Mouse (Mus musculus): ENCODE data around the gene Rapgef5.

Gene Rapgef5

GRCm38 (mm10) chr12:117605966-117606365, 89.7 kb downstream of the Rapgef5 start:
- no peak for DNase-seq (ENCODE audit: low spot score in 2 of 2)

- DNase-seq (ENCODE audit: low spot score in 2 of 2): no peak
These were observed 96.4 kb downstream of the Rapgef5 start for GRCm38 (mm10) chr12:117612715-117613114.

GRCm38 (mm10) chr12:117619523-117620023, 103.3 kb downstream of the Rapgef5 start:
- DNase-seq (ENCODE audit: low spot score in 2 of 2): no peak

- DNase-seq (ENCODE audit: low spot score in 2 of 2): no peak
These were observed 106.7 kb downstream of the Rapgef5 start for GRCm38 (mm10) chr12:117622972-117623371.

GRCm38 (mm10) chr12:117627311-117627710, 111.0 kb downstream of the Rapgef5 start:
- DNase-seq (ENCODE audit: low spot score in 2 of 2): no peak

- no peak for DNase-seq (ENCODE audit: low spot score in 2 of 2)
These were observed 112.2 kb downstream of the Rapgef5 start for GRCm38 (mm10) chr12:117628321-117629093.

GRCm38 (mm10) chr12:117632133-117632532, 115.9 kb downstream of the Rapgef5 start:
- no peak for DNase-seq (ENCODE audit: low spot score in 2 of 2)

- no peak for DNase-seq (ENCODE audit: low spot score in 2 of 2)
These were observed 120.0 kb downstream of the Rapgef5 start for GRCm38 (mm10) chr12:117636139-117636772.

- peak; percentile 46 to 61 for DNase-seq (ENCODE audit: low spot score in 2 of 2)
These were observed 120.7 kb downstream of the Rapgef5 start for GRCm38 (mm10) chr12:117636969-117637368.

GRCm38 (mm10) chr12:117638833-117639232, 122.6 kb downstream of the Rapgef5 start:
- no peak for DNase-seq (ENCODE audit: low spot score in 2 of 2)

GRCm38 (mm10) chr12:117639356-117640121, 123.3 kb downstream of the Rapgef5 start:
- DNase-seq (ENCODE audit: low spot score in 2 of 2): no peak

- DNase-seq (ENCODE audit: low spot score in 2 of 2): no peak
These were observed 126.2 kb downstream of the Rapgef5 start for GRCm38 (mm10) chr12:117642512-117642911.

GRCm38 (mm10) chr12:117645771-117646170, 129.5 kb downstream of the Rapgef5 start:
- peak in 1 of 2 experiments; percentile 7 for DNase-seq (ENCODE audit: low spot score in 2 of 2)

- DNase-seq (ENCODE audit: low spot score in 2 of 2): no peak
These were observed 137.7 kb downstream of the Rapgef5 start for GRCm38 (mm10) chr12:117653920-117654472.

- no peak for DNase-seq (ENCODE audit: low spot score in 2 of 2)
These were observed 140.7 kb downstream of the Rapgef5 start for GRCm38 (mm10) chr12:117656935-117657334.

GRCm38 (mm10) chr12:117657766-117658165, 141.5 kb downstream of the Rapgef5 start:
- DNase-seq (ENCODE audit: low spot score in 2 of 2): no peak

- peak in 1 of 2 experiments; percentile 14 for DNase-seq (ENCODE audit: low spot score in 2 of 2)
These were observed 142.5 kb downstream of the Rapgef5 start for GRCm38 (mm10) chr12:117658821-117659220.

GRCm38 (mm10) chr12:117660361-117660760, 144.1 kb downstream of the Rapgef5 start:
- DNase-seq (ENCODE audit: low spot score in 2 of 2): no peak

- peak; percentile 14 to 39 for DNase-seq (ENCODE audit: low spot score in 2 of 2)
These were observed 145.6 kb downstream of the Rapgef5 start for GRCm38 (mm10) chr12:117661871-117662270.

- DNase-seq (ENCODE audit: low spot score in 2 of 2): no peak
These were observed 147.4 kb downstream of the Rapgef5 start for GRCm38 (mm10) chr12:117663637-117664036.

GRCm38 (mm10) chr12:117664644-117665043, 148.4 kb downstream of the Rapgef5 start:
- no peak for DNase-seq (ENCODE audit: low spot score in 2 of 2)

GRCm38 (mm10) chr12:117666391-117666790, 150.1 kb downstream of the Rapgef5 start:
- DNase-seq (ENCODE audit: low spot score in 2 of 2): no peak

All from left cerebral cortex, adult 9 months (tissue).